Mouse (Mus musculus) myocyte (in vitro differentiated cells): Measurements from ENCODE around the gene Slc25a39. TPM values are rescaled to one million over a fixed set of nuclear protein-coding genes. Genes with fewer than 3 reads are reported as not detected.
A peak's percentile ranks its signal among the peaks of the same experiment; 100 is the strongest.

Experiments
- H3K27me3 ChIP-seq: one replicate; pipeline ENCODE4 v1.6.1; 2011; ENCODE audit not compliant: control insufficient read depth, insufficient read depth, insufficient read length
- H3K36me3 ChIP-seq: one replicate; pipeline ENCODE4 v1.6.1; 2011; ENCODE audit not compliant: control insufficient read depth, insufficient read depth
- H3K4me2 ChIP-seq: one replicate; pipeline ENCODE4 v1.6.1; 2011; ENCODE audit warnings: low read depth, control low read depth
- H3K4me3 ChIP-seq: one replicate; pipeline ENCODE4 v1.5.1; 2011; ENCODE audit warnings: mild to moderate bottlenecking, control low read depth, moderate library complexity
- H3K79me2 ChIP-seq: one replicate; pipeline ENCODE4 v1.6.1; 2011; ENCODE audit not compliant: control insufficient read depth, insufficient read depth
- H3ac ChIP-seq: one replicate; pipeline ENCODE4 v1.6.1; 2011; ENCODE audit not compliant: control insufficient read depth, insufficient read length
- CEBPB ChIP-seq: IDR thresholded peaks from 2 replicates; pipeline ENCODE4 v1.6.1; 2011; ENCODE audit warnings: mild to moderate bottlenecking, moderate library complexity; ENCODE audit not compliant: poor library complexity, insufficient read depth, severe bottlenecking
- E2F4 ChIP-seq: IDR thresholded peaks from one replicate; pipeline ENCODE4 v1.6.1; 2011; ENCODE audit warnings: mild to moderate bottlenecking, control low read depth, moderate library complexity; ENCODE audit not compliant: insufficient read depth
- MAX ChIP-seq: IDR thresholded peaks from one replicate; pipeline ENCODE4 v1.6.1; 2011; ENCODE audit warnings: low read depth, mild to moderate bottlenecking, control low read depth
- MYOD1 ChIP-seq, 3 experiments: IDR thresholded peaks; one replicate each; pipeline ENCODE4 v1.6.1; 2011; ENCODE audit warnings: control low read depth in 2 of 3, low read depth in 2 of 3, mild to moderate bottlenecking in 2 of 3, moderate library complexity in 1 of 3; ENCODE audit not compliant: insufficient read length in 2 of 3, control insufficient read depth in 1 of 3
- MYOG ChIP-seq, 3 experiments: IDR thresholded peaks; one replicate each; pipeline ENCODE4 v1.6.1; 2011; ENCODE audit warnings: control low read depth in 2 of 3, low read depth in 2 of 3, mild to moderate bottlenecking in 2 of 3; ENCODE audit not compliant: insufficient read length in 2 of 3, control insufficient read depth in 1 of 3, insufficient read depth in 1 of 3
- POLR2A ChIP-seq: IDR thresholded peaks from one replicate; pipeline ENCODE4 v1.6.1; 2011; ENCODE audit warnings: low read depth, mild to moderate bottlenecking, control low read depth, moderate library complexity; ENCODE audit not compliant: insufficient read length
- POLR2AphosphoS2 ChIP-seq: IDR thresholded peaks from one replicate; pipeline ENCODE4 v1.6.1; 2011; ENCODE audit warnings: low read depth, control low read depth; ENCODE audit not compliant: insufficient read length
- REST ChIP-seq: IDR thresholded peaks from one replicate; pipeline ENCODE4 v1.6.1; 2011; ENCODE audit warnings: mild to moderate bottlenecking, control low read depth, moderate library complexity; ENCODE audit not compliant: insufficient read depth, insufficient read length
- SRF ChIP-seq: IDR thresholded peaks from one replicate; pipeline ENCODE4 v1.6.1; 2011; ENCODE audit warnings: low read depth; ENCODE audit not compliant: control insufficient read depth, insufficient read length
- TCF12 ChIP-seq: IDR thresholded peaks from one replicate; pipeline ENCODE4 v1.6.1; 2011; ENCODE audit warnings: mild to moderate bottlenecking, control low read depth; ENCODE audit not compliant: poor library complexity, insufficient read depth, severe bottlenecking
- TCF3 ChIP-seq: IDR thresholded peaks from one replicate; pipeline ENCODE4 v1.6.1; 2011; ENCODE audit warnings: low read depth, control low read depth; ENCODE audit not compliant: insufficient read length
- USF1 ChIP-seq: IDR thresholded peaks from one replicate; pipeline ENCODE4 v1.6.1; 2011; ENCODE audit warnings: low read depth, mild to moderate bottlenecking, control low read depth, moderate library complexity
- polyA plus RNA-seq: library from polyadenylated mRNA; unstranded; fragments of >200 nt; fragmentation: generic; extraction: Trizol; gene quantifications from one replicate; pipeline ENCODE4 v1.2.1, GENCODE M21; 2012; ENCODE audit warnings: missing spikeins

Gene Slc25a39
- 274 TPM for polyA plus RNA-seq

GRCm38 (mm10) chr11:102407834-102408215 is at the start of gene Slc25a39:
Gene Slc25a39, minus strand, starts transcription at chr11:102407946.
- H3ac ChIP-seq = peak within 1 kb of the TSS; percentile 68
- peak within 1 kb of the TSS; percentile 90 for H3K4me2 ChIP-seq
- H3K27me3 ChIP-seq = no peaks in the 10 kb centered on the region
- H3K4me3 ChIP-seq = peak within 1 kb of the TSS; percentile 83
- no peak for TF ChIP-seq TCF3
- TF ChIP-seq MAX = peak; percentile 7
- TF ChIP-seq POLR2A = no peak
- TF ChIP-seq E2F4 = peak; percentile 36
- peak; percentile 96 for TF ChIP-seq CEBPB
- TF ChIP-seq TCF12 = no peak
- no peak for TF ChIP-seq MYOG (IDR thresholded peaks at IDR 0.05; ENCODE audit: control insufficient read depth in 1 of 3, insufficient read depth in 1 of 3, insufficient read length in 2 of 3, low read depth in 2 of 3)
- peaks cover 21% of the 10 kb centered on the region for H3K79me2 ChIP-seq
- peaks cover 12% of the 10 kb centered on the region for H3K36me3 ChIP-seq

- H3K4me3 ChIP-seq = peak overlapping the region; percentile 26
- H3K27me3 ChIP-seq = peaks cover 5% of the 10 kb centered on the region
- H3K36me3 ChIP-seq = no peaks in the 10 kb centered on the region
- H3K79me2 ChIP-seq = no peaks in the 10 kb centered on the region
- no peak overlapping the region for H3ac ChIP-seq
- peak overlapping the region; percentile 100 for H3K4me2 ChIP-seq
- no peak for TF ChIP-seq E2F4
- no peak for TF ChIP-seq MAX
- no peak for TF ChIP-seq REST
- peak; percentile 64 for TF ChIP-seq POLR2A
- TF ChIP-seq MYOD1 (IDR thresholded peaks at IDR 0.05; ENCODE audit: control insufficient read depth in 1 of 3, insufficient read length in 2 of 3, low read depth in 2 of 3) = peak in 2 of 3 experiments; percentile 21 to 66
- peak in 1 of 3 experiments; percentile 20 for TF ChIP-seq MYOG (IDR thresholded peaks at IDR 0.05; ENCODE audit: control insufficient read depth in 1 of 3, insufficient read depth in 1 of 3, insufficient read length in 2 of 3, low read depth in 2 of 3)
- TF ChIP-seq TCF3 = no peak
- TF ChIP-seq CEBPB = no peak
- TF ChIP-seq SRF = no peak
- TF ChIP-seq TCF12 = no peak
- TF ChIP-seq USF1 = no peak
- TF ChIP-seq POLR2AphosphoS2 = peak; percentile 18
These were observed 48.1 kb upstream of the Slc25a39 start for GRCm38 (mm10) chr11:102455740-102456396.

- no peak overlapping the region for H3K4me3 ChIP-seq
- no peak overlapping the region for H3ac ChIP-seq
- TF ChIP-seq MAX (no peak), MYOG (IDR thresholded peaks at IDR 0.05; ENCODE audit: control insufficient read depth in 1 of 3, insufficient read depth in 1 of 3, insufficient read length in 2 of 3, low read depth in 2 of 3) (no peak), POLR2AphosphoS2 (no peak), USF1 (no peak), MYOD1 (IDR thresholded peaks at IDR 0.05; ENCODE audit: control insufficient read depth in 1 of 3, insufficient read length in 2 of 3, low read depth in 2 of 3) (no peak), CEBPB (no peak), TCF3 (no peak), POLR2A (no peak), REST (no peak)
- peaks cover 15% of the 10 kb centered on the region for H3K27me3 ChIP-seq
- H3K4me2 ChIP-seq = no peak overlapping the region
- H3K36me3 ChIP-seq = no peaks in the 10 kb centered on the region
- H3K79me2 ChIP-seq = no peaks in the 10 kb centered on the region
These were observed 45.4 kb upstream of the Slc25a39 start for GRCm38 (mm10) chr11:102453131-102453530.

GRCm38 (mm10) chr11:102449043-102450008 is 41.6 kb upstream of the Slc25a39 start:
- Histone ChIP-seq H3K79me2 (no peaks in the 10 kb centered on the region), H3K27me3 (peaks cover 15% of the 10 kb centered on the region), H3K4me2 (no peak overlapping the region), H3K36me3 (no peaks in the 10 kb centered on the region), H3K4me3 (no peak overlapping the region), H3ac (no peak overlapping the region)
- TF ChIP-seq TCF12 (no peak), USF1 (no peak), MAX (no peak), MYOD1 (IDR thresholded peaks at IDR 0.05; ENCODE audit: control insufficient read depth in 1 of 3, insufficient read length in 2 of 3, low read depth in 2 of 3) (no peak), E2F4 (no peak), TCF3 (no peak), MYOG (IDR thresholded peaks at IDR 0.05; ENCODE audit: control insufficient read depth in 1 of 3, insufficient read depth in 1 of 3, insufficient read length in 2 of 3, low read depth in 2 of 3) (no peak), REST (no peak), SRF (no peak), CEBPB (no peak), POLR2AphosphoS2 (no peak), POLR2A (no peak)
